Mouse (Mus musculus) forebrain, embryonic 13.5 days (tissue): ENCODE results near the gene Hmgcr. TPM values are rescaled to one million over a fixed set of nuclear protein-coding genes. Genes with fewer than 3 reads are reported as not detected.
A peak's percentile ranks its signal among the peaks of the same experiment; 100 is the strongest.

Source experiments
- ATAC-seq: fragments of 200-750 bp; cut with Nextera tagmentation; 2 replicates; pipeline ENCODE4 v1.8.0; 2017
- H3K27ac ChIP-seq: fragments of 300-500 bp; sonication (generic); 2 replicates; pipeline ENCODE4 v1.5.1; 2015; ENCODE audit warnings: inconsistent platforms, mild to moderate bottlenecking, moderate library complexity
- H3K27me3 ChIP-seq: fragments of 300-500 bp; sonication (generic); 2 replicates; pipeline ENCODE4 v1.6.1; 2015; ENCODE audit warnings: mild to moderate bottlenecking, inconsistent platforms
- H3K36me3 ChIP-seq: fragments of 300-500 bp; sonication (generic); 2 replicates; pipeline ENCODE4 v1.6.1; 2015; ENCODE audit warnings: mild to moderate bottlenecking, inconsistent platforms; ENCODE audit not compliant: poor library complexity, severe bottlenecking
- H3K4me1 ChIP-seq: fragments of 300-500 bp; sonication (generic); 2 replicates; pipeline ENCODE4 v1.6.1; 2015; ENCODE audit warnings: inconsistent platforms
- H3K4me2 ChIP-seq: fragments of 300-500 bp; sonication (generic); 2 replicates; pipeline ENCODE4 v1.6.1; 2015; ENCODE audit warnings: inconsistent platforms, mild to moderate bottlenecking, moderate library complexity
- H3K4me3 ChIP-seq: fragments of 300-500 bp; sonication (generic); 2 replicates; pipeline ENCODE4 v1.5.1; 2015; ENCODE audit warnings: mild to moderate bottlenecking, inconsistent platforms
- H3K9ac ChIP-seq: fragments of 300-500 bp; sonication (generic); 2 replicates; pipeline ENCODE4 v1.6.1; 2015; ENCODE audit warnings: mild to moderate bottlenecking, inconsistent platforms
- H3K9me3 ChIP-seq: fragments of 300-500 bp; sonication (generic); replicated peaks from 2 replicates; pipeline ENCODE4 v1.6.1; 2016; ENCODE audit warnings: inconsistent platforms
- WGBS: fragments of 180-500 bp; shearing (Covaris S2); methylation state at CpG from one replicate; pipeline ENCODE4 v1.1.7; 2015; 5-methylcytosine and 5-hydroxymethylcytosine counted together
- polyA plus RNA-seq: library from polyadenylated mRNA; unstranded; fragments of >200 nt; fragmentation: Nextera tagmentation; extraction: Ambion mirVana; gene quantifications from 2 replicates; pipeline ENCODE4 v1.2.1, GENCODE M21; 2015

The Hmgcr gene
- polyA plus RNA-seq: 143 and 168 TPM in 2 replicates

- peak within 1 kb of the TSS; percentile 82 for H3K4me2 ChIP-seq
- H3K4me3 ChIP-seq: peak within 1 kb of the TSS; percentile 96
- peak; percentile 100 for ATAC-seq
- peak within 1 kb of the TSS; percentile 99 for H3K9ac ChIP-seq
- H3K27me3 ChIP-seq: no peaks in the 10 kb centered on the region
- peaks cover 6% of the 10 kb centered on the region for H3K36me3 ChIP-seq
- H3K27ac ChIP-seq: peak within 1 kb of the TSS; percentile 96
- WGBS: under 1% methylated on average over 69 of the region's 70 CpGs
- H3K9me3 ChIP-seq: no peaks in the 10 kb centered on the region
- H3K4me1 ChIP-seq: peaks cover 40% of the 10 kb centered on the region
Observed at GRCm38 (mm10) chr13:96670406-96671077, at the start of gene Hmgcr. Hmgcr (minus strand) TSS chr13:96670936.

DNA sequence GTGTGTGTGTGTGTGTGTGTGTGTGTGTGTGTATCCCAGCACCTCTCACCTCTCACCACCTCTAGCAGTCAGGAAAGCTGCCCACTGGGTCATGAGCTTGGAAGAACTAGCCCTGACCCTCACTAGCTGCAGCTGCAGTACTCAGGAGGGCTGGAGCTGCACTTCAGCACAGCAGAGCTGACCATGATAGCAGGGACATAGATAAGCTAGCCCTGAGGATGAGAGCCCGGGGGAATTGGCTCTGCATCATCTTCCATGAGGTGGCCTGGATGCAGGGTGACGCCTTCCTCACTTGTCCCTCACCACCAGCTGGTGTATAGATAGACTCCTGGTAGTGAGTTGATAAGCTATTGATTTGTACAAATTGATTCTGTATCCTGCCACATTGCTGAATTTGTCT is 49.3 kb upstream of the Hmgcr start:
- ATAC-seq: no peak
- no peak overlapping the region for H3K27ac ChIP-seq
- 93% methylated on average over 2 of the region's 2 CpGs for WGBS
- no peak overlapping the region for H3K4me3 ChIP-seq
- H3K4me1 ChIP-seq: no peaks in the 10 kb centered on the region
- H3K9ac ChIP-seq: no peak overlapping the region
- no peaks in the 10 kb centered on the region for H3K9me3 ChIP-seq
- H3K27me3 ChIP-seq: no peaks in the 10 kb centered on the region
- H3K36me3 ChIP-seq: no peaks in the 10 kb centered on the region
- no peak overlapping the region for H3K4me2 ChIP-seq

GRCm38 (mm10) chr13:96717821-96718220 is 47.1 kb upstream of the Hmgcr start:
- Histone ChIP-seq H3K27ac (no peak overlapping the region), H3K4me3 (no peak overlapping the region), H3K9ac (no peak overlapping the region), H3K4me2 (no peak overlapping the region), H3K36me3 (no peaks in the 10 kb centered on the region), H3K9me3 (no peaks in the 10 kb centered on the region), H3K4me1 (no peaks in the 10 kb centered on the region), H3K27me3 (no peaks in the 10 kb centered on the region)
- 68% methylated on average over 1 of the region's 1 CpGs for WGBS
- ATAC-seq: no peak

DNA sequence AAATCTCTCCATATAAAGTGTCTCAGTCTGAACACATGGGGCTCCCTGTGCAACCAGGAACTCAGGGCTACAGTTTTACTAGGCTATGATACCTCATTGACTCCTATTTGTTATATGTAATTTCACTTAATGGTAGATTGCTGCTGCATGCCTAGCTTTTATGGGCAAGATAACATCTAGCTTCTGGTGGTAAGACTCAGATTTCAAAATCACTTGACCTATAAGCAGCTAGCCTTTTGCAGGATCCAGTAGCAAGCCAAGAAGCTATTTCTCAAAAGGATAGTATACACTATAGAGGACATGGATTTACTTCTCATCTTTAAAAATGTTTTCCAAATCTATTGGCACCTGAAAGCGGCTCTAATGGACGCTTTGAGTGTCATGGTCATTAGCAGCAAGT is 45.6 kb upstream of the Hmgcr start:
- no peaks in the 10 kb centered on the region for H3K4me1 ChIP-seq
- H3K27ac ChIP-seq: no peak overlapping the region
- H3K27me3 ChIP-seq: no peaks in the 10 kb centered on the region
- H3K4me3 ChIP-seq: no peak overlapping the region
- no peaks in the 10 kb centered on the region for H3K36me3 ChIP-seq
- H3K9ac ChIP-seq: no peak overlapping the region
- no peak for ATAC-seq
- no peaks in the 10 kb centered on the region for H3K9me3 ChIP-seq
- no peak overlapping the region for H3K4me2 ChIP-seq
- WGBS: 96% methylated on average over 2 of the region's 2 CpGs

- Histone ChIP-seq H3K4me2 (no peak overlapping the region), H3K27ac (no peak overlapping the region), H3K36me3 (no peaks in the 10 kb centered on the region), H3K9ac (no peak overlapping the region), H3K27me3 (no peaks in the 10 kb centered on the region), H3K4me1 (no peaks in the 10 kb centered on the region), H3K4me3 (no peak overlapping the region), H3K9me3 (no peaks in the 10 kb centered on the region)
- ATAC-seq: no peak
- 86% methylated on average over 8 of the region's 8 CpGs for WGBS
Observed at GRCm38 (mm10) chr13:96709269-96710233, 38.8 kb upstream of the Hmgcr start.

GRCm38 (mm10) chr13:96702567-96703278 is 32.0 kb upstream of the Hmgcr start:
- Histone ChIP-seq H3K4me3 (no peak overlapping the region), H3K27ac (no peak overlapping the region), H3K27me3 (no peaks in the 10 kb centered on the region), H3K36me3 (no peaks in the 10 kb centered on the region), H3K4me2 (no peak overlapping the region), H3K9me3 (no peaks in the 10 kb centered on the region), H3K9ac (no peak overlapping the region), H3K4me1 (no peaks in the 10 kb centered on the region)
- 79% methylated on average over 9 of the region's 9 CpGs for WGBS
- no peak for ATAC-seq

DNA sequence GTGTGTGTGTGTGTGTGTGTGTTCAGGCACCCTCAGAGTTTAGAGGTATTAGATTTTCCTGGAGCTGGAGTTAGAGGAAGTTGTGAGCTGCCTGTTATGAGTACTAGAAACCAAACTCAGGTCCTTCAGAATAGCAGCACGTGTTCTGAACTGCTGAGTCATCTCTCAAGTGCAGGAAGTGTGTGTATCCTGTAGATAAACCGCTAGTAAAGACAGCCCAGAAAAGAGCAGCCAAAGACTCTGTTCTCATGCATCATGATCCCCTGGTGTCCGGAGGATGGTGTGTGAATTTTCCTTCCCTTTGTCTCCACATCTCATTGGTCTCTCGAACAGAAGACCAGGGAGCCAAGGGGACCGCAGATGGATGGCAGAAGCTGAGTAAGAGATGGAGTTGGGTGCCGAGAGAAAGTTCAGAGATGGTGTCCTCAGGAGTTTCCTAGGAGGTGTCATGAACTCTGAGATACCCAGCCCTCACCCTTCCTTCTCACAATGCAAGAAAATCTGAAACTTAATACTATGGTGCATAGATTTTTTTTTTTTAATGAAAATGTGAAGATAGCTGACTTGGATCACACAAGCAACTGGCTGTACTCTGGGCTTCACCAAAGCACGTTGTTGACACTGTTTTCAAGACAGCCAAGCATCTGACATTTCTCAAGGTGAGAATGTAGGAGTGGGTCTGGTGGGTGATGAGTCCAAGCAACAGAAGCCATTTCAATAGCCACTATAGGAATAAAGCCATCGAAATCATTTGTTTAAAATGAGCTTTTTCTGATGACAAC is 27.3 kb upstream of the Hmgcr start:
- Histone ChIP-seq H3K4me3 (no peak overlapping the region), H3K9ac (no peak overlapping the region)
- 79% methylated on average over 8 of the region's 8 CpGs for WGBS

DNA sequence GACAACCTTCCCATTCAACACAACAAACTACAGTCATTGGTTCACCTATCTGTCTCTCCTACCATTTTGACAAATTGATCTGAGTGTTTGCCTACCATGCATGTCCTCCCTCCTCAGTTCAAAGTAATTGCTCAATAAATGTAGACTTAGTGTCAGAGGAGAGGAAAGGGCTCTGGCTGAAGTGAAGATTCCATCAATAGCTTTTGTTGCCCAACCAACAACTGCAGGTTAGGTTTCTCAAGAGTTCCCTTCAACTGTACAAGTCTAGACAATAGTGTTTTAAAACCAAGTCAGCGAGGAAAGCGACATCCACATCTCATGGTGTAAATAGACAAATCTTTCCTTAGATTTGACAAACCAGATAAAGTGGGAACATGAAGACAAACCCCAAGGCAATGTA is 24.7 kb upstream of the Hmgcr start:
- H3K27ac ChIP-seq: no peak overlapping the region
- no peak for ATAC-seq
- no peak overlapping the region for H3K4me2 ChIP-seq
- H3K36me3 ChIP-seq: no peaks in the 10 kb centered on the region
- H3K4me1 ChIP-seq: no peaks in the 10 kb centered on the region
- no peaks in the 10 kb centered on the region for H3K27me3 ChIP-seq
- no peaks in the 10 kb centered on the region for H3K9me3 ChIP-seq
- H3K4me3 ChIP-seq: no peak overlapping the region
- H3K9ac ChIP-seq: no peak overlapping the region
- 98% methylated on average over 2 of the region's 2 CpGs for WGBS

More for the DNA sequence above, 27.3 kb upstream of the Hmgcr start:
- no peak overlapping the region for H3K27ac ChIP-seq
- H3K4me1 ChIP-seq: no peaks in the 10 kb centered on the region
- no peaks in the 10 kb centered on the region for H3K27me3 ChIP-seq
- ATAC-seq: no peak
- no peaks in the 10 kb centered on the region for H3K9me3 ChIP-seq
- H3K36me3 ChIP-seq: no peaks in the 10 kb centered on the region
- H3K4me2 ChIP-seq: no peak overlapping the region

- 91% methylated on average over 5 of the region's 5 CpGs for WGBS
Observed at GRCm38 (mm10) chr13:96689901-96690300, 19.2 kb upstream of the Hmgcr start.

DNA sequence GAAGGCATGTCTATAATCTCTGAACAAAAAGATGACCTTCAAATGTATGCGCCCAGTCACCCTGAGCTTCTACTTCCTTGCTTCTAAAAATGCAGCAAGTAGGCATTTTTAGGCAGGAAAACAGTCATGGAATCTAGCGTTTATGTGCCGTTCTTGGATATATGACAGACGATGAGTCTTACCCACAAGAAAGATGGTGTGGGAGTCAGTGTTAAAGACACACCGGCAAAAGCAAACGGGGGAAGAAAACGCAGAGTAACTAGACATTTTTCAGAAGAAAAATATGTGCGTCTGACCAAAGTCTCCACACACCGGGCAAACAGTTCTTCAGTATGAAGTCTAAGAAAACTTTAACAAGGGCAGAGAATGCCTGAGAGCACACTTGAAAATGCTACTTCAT is 16.5 kb upstream of the Hmgcr start:
- ATAC-seq: no peak
- H3K9ac ChIP-seq: no peak overlapping the region
- H3K9me3 ChIP-seq: no peaks in the 10 kb centered on the region
- H3K4me3 ChIP-seq: no peak overlapping the region
- no peaks in the 10 kb centered on the region for H3K4me1 ChIP-seq
- H3K4me2 ChIP-seq: no peak overlapping the region
- H3K27ac ChIP-seq: no peak overlapping the region
- no peaks in the 10 kb centered on the region for H3K36me3 ChIP-seq
- H3K27me3 ChIP-seq: no peaks in the 10 kb centered on the region
- WGBS: 93% methylated on average over 9 of the region's 9 CpGs

More at GRCm38 (mm10) chr13:96689901-96690300, 19.2 kb upstream of the Hmgcr start:
- no peak for ATAC-seq
- Histone ChIP-seq H3K9ac (no peak overlapping the region), H3K4me2 (no peak overlapping the region), H3K4me1 (no peaks in the 10 kb centered on the region), H3K36me3 (no peaks in the 10 kb centered on the region), H3K4me3 (no peak overlapping the region), H3K9me3 (no peaks in the 10 kb centered on the region), H3K27me3 (no peaks in the 10 kb centered on the region), H3K27ac (no peak overlapping the region)

GRCm38 (mm10) chr13:96684779-96685178 is 14.0 kb upstream of the Hmgcr start:
- Histone ChIP-seq H3K4me3 (no peak overlapping the region), H3K4me2 (no peak overlapping the region), H3K27me3 (no peaks in the 10 kb centered on the region), H3K4me1 (no peaks in the 10 kb centered on the region), H3K36me3 (no peaks in the 10 kb centered on the region), H3K9me3 (no peaks in the 10 kb centered on the region), H3K9ac (no peak overlapping the region), H3K27ac (no peak overlapping the region)
- 90% methylated on average over 5 of the region's 5 CpGs for WGBS
- no peak for ATAC-seq
